Mouse (Mus musculus) forebrain, embryonic 10.5 days (tissue): ENCODE measurements around the gene Olfr870. TPM values are rescaled to one million over a fixed set of nuclear protein-coding genes. Genes with fewer than 3 reads are reported as not detected.
"Not testable (repeated sequence)": the region's sequence is repeated elsewhere in the genome, so short reads cannot be mapped to it uniquely, and the experiment has no call there.

Experiments used
- DNase-seq: peaks from one replicate; pipeline ENCODE4 v3.0.0-alpha.2; 2017; ENCODE audit warnings: low spot score; ENCODE audit errors: extremely low spot score
- H3K27ac ChIP-seq: fragments of 300-500 bp; sonication (generic); 2 replicates; pipeline ENCODE4 v1.5.1; 2016; ENCODE audit warnings: mild to moderate bottlenecking
- H3K27me3 ChIP-seq: fragments of 300-500 bp; sonication (generic); 2 replicates; pipeline ENCODE4 v1.6.1; 2016; ENCODE audit warnings: mild to moderate bottlenecking; ENCODE audit not compliant: poor library complexity, severe bottlenecking
- H3K36me3 ChIP-seq: fragments of 300-500 bp; sonication (generic); replicated peaks from 2 replicates; pipeline ENCODE4 v1.6.1; 2016; ENCODE audit warnings: mild to moderate bottlenecking, moderate library complexity
- H3K4me1 ChIP-seq: fragments of 300-500 bp; sonication (generic); 2 replicates; pipeline ENCODE4 v1.6.1; 2016
- H3K4me3 ChIP-seq: fragments of 300-500 bp; sonication (generic); 2 replicates; pipeline ENCODE4 v1.5.1; 2016; ENCODE audit warnings: mild to moderate bottlenecking, moderate library complexity
- H3K9me3 ChIP-seq: fragments of 300-500 bp; sonication (generic); 2 replicates; pipeline ENCODE4 v1.6.1; 2016; ENCODE audit warnings: mild to moderate bottlenecking, moderate library complexity
- WGBS: fragments of 180-500 bp; shearing (Covaris S2); methylation state at CpG from one replicate; pipeline ENCODE4 v1.1.7; 2016; 5-methylcytosine and 5-hydroxymethylcytosine counted together
- polyA plus RNA-seq: library from polyadenylated mRNA; unstranded; fragments of >200 nt; fragmentation: Nextera tagmentation; extraction: Ambion mirVana; gene quantifications from 2 replicates; pipeline ENCODE4 v1.2.1, GENCODE M21; 2016

The Olfr870 gene
- polyA plus RNA-seq: not detected in 2 replicates

DNA sequence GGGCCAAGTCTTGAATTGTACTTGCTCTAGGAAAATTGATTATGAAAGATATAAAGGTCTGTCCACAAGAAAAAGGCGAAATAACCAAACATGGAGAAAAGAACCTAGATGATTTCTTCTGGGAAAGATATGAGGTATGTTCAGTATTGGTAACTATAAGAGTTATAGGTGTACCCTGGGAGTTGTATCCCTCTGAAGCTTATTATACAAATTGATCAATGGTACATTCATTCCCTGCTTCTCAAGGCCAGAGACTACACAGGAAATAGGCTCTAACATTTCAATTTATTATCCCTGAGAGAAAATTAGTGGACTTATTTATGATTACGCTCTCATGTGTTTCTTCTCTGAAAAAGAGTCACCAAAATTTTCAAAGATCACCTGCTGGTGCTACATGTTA lies at the start of gene Olfr870:
Olfr870 (minus strand) TSS at position 101 of the 400 bp plus-strand sequence.
- Histone ChIP-seq H3K9me3 (peaks cover 34% of the 10 kb centered on the region), H3K4me3 (no peak within 1 kb of the TSS), H3K27ac (no peak within 1 kb of the TSS), H3K27me3 (no peaks in the 10 kb centered on the region), H3K36me3 (no peaks in the 10 kb centered on the region), H3K4me1 (no peaks in the 10 kb centered on the region)
- DNase-seq: no peak
- 71% methylated on average over 2 of the region's 2 CpGs for WGBS

DNA sequence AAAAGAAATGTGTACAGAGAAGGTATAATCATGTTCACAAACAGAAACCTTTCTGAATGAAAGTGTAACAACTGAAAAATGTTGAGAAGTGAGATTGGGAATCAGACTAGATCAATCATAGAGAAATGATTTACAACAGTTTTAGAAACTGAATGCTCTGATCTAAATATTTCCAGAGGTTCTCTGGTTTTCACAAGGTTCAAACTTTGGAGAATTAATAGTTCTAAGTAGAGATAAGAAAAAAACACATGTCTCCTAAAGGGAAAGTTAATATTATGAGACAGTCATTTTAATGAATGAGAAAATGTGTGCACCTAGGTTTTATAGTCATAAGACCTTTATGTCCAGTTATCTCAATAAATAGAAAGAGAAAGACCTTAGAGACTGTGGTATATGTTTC lies 38.0 kb upstream of the Olfr870 start, which contains the start of gene Olfr871:
Olfr871 (plus strand) TSS at position 301 of the 400 bp plus-strand sequence.
- H3K36me3 ChIP-seq: no peaks in the 10 kb centered on the region
- H3K4me1 ChIP-seq: no peaks in the 10 kb centered on the region
- H3K9me3 ChIP-seq: peaks cover 23% of the 10 kb centered on the region; the same call in 1 of the 2 replicates
- H3K4me3 ChIP-seq: no peak within 1 kb of the TSS
- H3K27me3 ChIP-seq: no peaks in the 10 kb centered on the region
- DNase-seq: no peak
- H3K27ac ChIP-seq: no peak within 1 kb of the TSS

GRCm38 (mm10) chr9:20211477-20211876 lies 37.6 kb upstream of the Olfr870 start:
- Histone ChIP-seq H3K4me3 (no peak overlapping the region), H3K9me3 (peaks cover 22% of the 10 kb centered on the region; the same call in 1 of the 2 replicates), H3K27me3 (no peaks in the 10 kb centered on the region), H3K27ac (no peak overlapping the region), H3K36me3 (no peaks in the 10 kb centered on the region), H3K4me1 (no peaks in the 10 kb centered on the region)
- 84% methylated on average over 2 of the region's 2 CpGs for WGBS
- DNase-seq: no peak

DNA sequence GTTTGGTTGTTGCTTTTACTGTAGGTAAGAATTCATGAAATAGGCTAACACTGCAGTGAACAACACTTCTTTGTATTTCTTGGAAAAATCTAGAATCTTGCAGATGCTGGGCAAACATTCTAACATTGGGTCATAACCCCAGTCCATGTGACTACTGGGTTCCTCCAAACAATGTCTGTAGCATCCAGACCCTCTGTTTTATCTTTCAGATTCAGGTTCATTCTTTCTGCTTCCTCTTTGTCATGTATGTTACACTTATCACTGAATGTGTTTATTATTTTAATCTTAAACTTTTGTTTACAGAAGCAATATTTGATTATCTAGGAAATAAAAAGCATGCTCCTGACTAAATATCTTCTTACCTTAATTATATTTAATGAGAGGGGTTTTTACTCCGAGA lies 37.0 kb upstream of the Olfr870 start:
- no peaks in the 10 kb centered on the region for H3K36me3 ChIP-seq
- WGBS: 67% methylated on average over 1 of the region's 1 CpGs
- no peak for DNase-seq
- peaks cover 19% of the 10 kb centered on the region; the same call in 1 of the 2 replicates for H3K9me3 ChIP-seq
- H3K27ac ChIP-seq: no peak overlapping the region
- no peaks in the 10 kb centered on the region for H3K27me3 ChIP-seq
- no peak overlapping the region for H3K4me3 ChIP-seq
- no peaks in the 10 kb centered on the region for H3K4me1 ChIP-seq

- not testable (repeated sequence) for H3K27ac ChIP-seq, H3K36me3 ChIP-seq, DNase-seq, H3K27me3 ChIP-seq, H3K4me1 ChIP-seq, H3K4me3 ChIP-seq
- peaks cover 38% of the 10 kb centered on the region for H3K9me3 ChIP-seq
- 85% methylated on average over 7 of the region's 7 CpGs for WGBS
These were observed 29.6 kb upstream of the Olfr870 start for GRCm38 (mm10) chr9:20203413-20203984.

DNA sequence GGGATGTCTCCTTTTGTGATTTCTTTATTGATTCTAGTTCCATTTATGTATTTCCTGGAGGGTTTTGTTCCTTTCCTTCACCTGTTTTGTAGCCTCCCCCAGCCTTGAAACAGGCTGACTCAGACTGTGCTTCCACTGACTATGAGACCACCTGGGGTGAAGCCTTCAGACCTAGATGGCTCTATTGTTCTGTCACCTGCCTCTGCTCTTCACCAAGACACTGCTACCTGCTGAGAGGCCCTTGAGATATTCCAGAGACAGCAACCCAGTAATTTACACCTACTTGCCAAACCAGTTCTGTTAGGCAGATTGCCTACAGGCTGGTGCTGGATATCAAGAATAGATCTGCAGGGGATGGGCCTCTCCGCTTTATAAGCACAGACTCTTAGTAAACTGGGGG lies 28.3 kb upstream of the Olfr870 start:
- WGBS: 75% methylated on average over 1 of the region's 1 CpGs
- no peaks in the 10 kb centered on the region for H3K36me3 ChIP-seq
- no peak for DNase-seq
- no peaks in the 10 kb centered on the region for H3K27me3 ChIP-seq
- H3K27ac ChIP-seq: no peak overlapping the region
- H3K4me1 ChIP-seq: no peaks in the 10 kb centered on the region
- H3K9me3 ChIP-seq: peaks cover 32% of the 10 kb centered on the region
- no peak overlapping the region for H3K4me3 ChIP-seq

DNA sequence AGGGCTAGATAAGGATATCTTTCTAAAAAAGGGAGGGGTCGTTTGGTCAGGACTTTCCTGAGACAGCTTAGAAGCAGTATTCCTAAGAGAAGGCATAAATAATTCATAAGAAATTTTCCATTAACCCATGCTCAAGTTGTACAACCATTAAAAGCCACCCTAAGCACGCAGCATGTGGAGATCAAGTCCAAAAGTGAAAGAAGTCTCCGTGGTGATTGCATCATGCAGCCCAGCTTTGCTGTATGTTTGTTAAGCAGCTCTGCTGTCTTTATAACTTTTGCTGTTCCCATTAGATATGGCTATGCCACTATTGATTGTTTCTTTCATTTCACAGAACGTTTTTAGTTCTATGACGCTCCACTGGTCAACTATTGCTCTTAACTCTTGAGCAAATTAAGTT lies 5.6 kb upstream of the Olfr870 start:
- no peaks in the 10 kb centered on the region for H3K4me1 ChIP-seq
- peaks cover 65% of the 10 kb centered on the region; the same call in 1 of the 2 replicates for H3K9me3 ChIP-seq
- H3K36me3 ChIP-seq: no peaks in the 10 kb centered on the region
- H3K27me3 ChIP-seq: no peaks in the 10 kb centered on the region
- H3K4me3 ChIP-seq: no peak overlapping the region
- no peak overlapping the region for H3K27ac ChIP-seq
- DNase-seq: no peak
- 81% methylated on average over 5 of the region's 5 CpGs for WGBS

- Histone ChIP-seq H3K4me3 (no peak overlapping the region), H3K27ac (no peak overlapping the region), H3K36me3 (no peaks in the 10 kb centered on the region), H3K9me3 (peaks cover 57% of the 10 kb centered on the region), H3K4me1 (no peaks in the 10 kb centered on the region), H3K27me3 (no peaks in the 10 kb centered on the region)
- WGBS: 89% methylated on average over 3 of the region's 3 CpGs
- DNase-seq: no peak
These were observed 24.2 kb downstream of the Olfr870 start for GRCm38 (mm10) chr9:20149706-20150105.

GRCm38 (mm10) chr9:20128709-20129108 lies 45.1 kb downstream of the Olfr870 start, which contains the start of gene Olfr869:
Olfr869 (plus strand) TSS chr9:20129009.
- Histone ChIP-seq H3K36me3 (no peaks in the 10 kb centered on the region), H3K4me1 (no peaks in the 10 kb centered on the region), H3K27me3 (no peaks in the 10 kb centered on the region), H3K27ac (no peak within 1 kb of the TSS), H3K4me3 (no peak within 1 kb of the TSS), H3K9me3 (peaks cover 9% of the 10 kb centered on the region; the same call in 1 of the 2 replicates)
- DNase-seq: no peak
- WGBS: 89% methylated on average over 2 of the region's 2 CpGs

Other genes with a start within 250 kb of the Olfr870 start
- not detected in 2 replicates for gene Olfr866, start 146.0 kb downstream of the Olfr870 start, polyA plus RNA-seq
- not detected in 2 replicates for gene Olfr867, start 116.5 kb downstream of the Olfr870 start, polyA plus RNA-seq
- gene Olfr868, start 75.4 kb downstream of the Olfr870 start, polyA plus RNA-seq: not detected in 2 replicates
- gene Olfr869, start 45.0 kb downstream of the Olfr870 start, polyA plus RNA-seq: not detected in 2 replicates
- gene Olfr871, start 38.1 kb upstream of the Olfr870 start, polyA plus RNA-seq: not detected in 2 replicates
- gene Olfr872, start 63.1 kb upstream of the Olfr870 start, polyA plus RNA-seq: not detected in 2 replicates
- not detected in 2 replicates for gene Olfr39, start 108.3 kb upstream of the Olfr870 start, polyA plus RNA-seq
- gene Olfr873, start 124.5 kb upstream of the Olfr870 start, polyA plus RNA-seq: not detected in 2 replicates
- not detected in 2 replicates for gene Olfr18, start 162.0 kb upstream of the Olfr870 start, polyA plus RNA-seq
- 27.7 and 30.6 TPM in 2 replicates for gene Zfp560, start 211.1 kb upstream of the Olfr870 start, polyA plus RNA-seq